Mouse (Mus musculus) C2C12 (cell line): ENCODE results near the gene Rnf217.

Source experiments
- CTCF ChIP-seq: IDR thresholded peaks from one replicate; pipeline ENCODE4 v1.5.1; 2011; ENCODE audit not compliant: control insufficient read depth, insufficient read depth, insufficient read length
- FOSL1 ChIP-seq: IDR thresholded peaks from one replicate; pipeline ENCODE4 v1.8.0; 2011; ENCODE audit warnings: mild to moderate bottlenecking, low read length; ENCODE audit not compliant: poor library complexity, insufficient read depth, severe bottlenecking
- MYOD1 ChIP-seq: IDR thresholded peaks from one replicate; pipeline ENCODE4 v1.6.1; 2011; ENCODE audit warnings: low read depth; ENCODE audit not compliant: control insufficient read depth, insufficient read length
- USF1 ChIP-seq: IDR thresholded peaks from one replicate; pipeline ENCODE4 v1.6.1; 2011; ENCODE audit warnings: low read depth, mild to moderate bottlenecking, control low read depth, moderate library complexity

DNA sequence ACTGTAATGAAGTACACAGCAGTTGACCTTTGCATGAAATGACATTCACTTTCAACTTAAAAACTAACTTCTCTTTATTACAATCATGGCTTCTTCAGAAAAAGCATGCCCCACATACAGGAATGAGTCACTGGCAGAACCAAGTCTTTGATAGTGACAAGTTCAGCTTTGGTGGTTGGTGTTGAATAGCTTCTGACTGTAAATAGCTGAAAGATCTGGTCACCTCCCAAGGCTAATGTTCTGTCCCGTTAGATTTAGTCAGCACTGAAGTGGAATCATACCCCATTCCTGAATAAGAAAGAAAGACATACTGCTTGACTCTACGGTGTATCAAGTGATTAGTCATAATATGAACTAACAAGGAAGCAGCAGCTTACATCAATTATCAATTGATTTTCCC, 51.7 kb downstream of the Rnf217 start:
- TF ChIP-seq FOSL1 (no peak), USF1 (no peak), CTCF (no peak), MYOD1 (no peak)
